In the genomic region with DNA sequence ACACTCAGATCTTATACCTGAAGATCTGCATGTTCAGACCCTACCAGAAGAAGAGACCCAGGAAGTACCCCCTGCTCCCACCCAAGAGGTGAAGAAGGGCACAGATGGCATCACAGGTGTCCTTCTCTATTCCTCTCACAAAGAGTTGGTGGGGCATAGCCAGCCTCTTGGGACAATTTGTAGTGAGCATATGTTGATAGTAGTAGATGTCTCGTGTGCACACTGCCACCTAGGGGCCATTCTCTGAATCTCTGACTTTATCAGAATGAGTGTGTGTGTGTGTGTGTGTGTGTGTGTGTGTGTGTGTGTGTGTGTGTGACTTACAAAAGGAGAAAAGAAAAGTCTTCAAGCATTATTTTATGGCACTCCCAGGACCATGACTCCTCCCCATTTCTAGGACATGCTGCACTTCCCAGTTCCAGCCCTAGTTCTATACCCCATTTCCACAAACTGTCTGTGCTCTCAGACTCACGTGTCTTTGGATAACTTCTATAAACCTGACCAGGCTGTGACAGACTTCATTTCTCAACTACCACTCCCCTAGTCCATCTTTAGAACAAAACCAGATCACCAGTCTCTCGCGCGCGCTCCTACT, we compare ENCODE assay signal across 8 mouse cellular contexts. TPM values are rescaled to one million over a fixed set of nuclear protein-coding genes. Genes with fewer than 3 reads are reported as not detected.
DNase-seq lines count a peak whose midpoint lies in the region; ATAC-seq and TF ChIP-seq lines count a peak whose summit lies in the region.

No protein-coding gene starts in this region.

- H3K4me3 ChIP-seq in forebrain, embryonic 14.5 days (ENCODE audit: low read depth, low read length): no peak overlapping the region
- H3K4me3 ChIP-seq in layer of hippocampus, adult 2 months: no peak overlapping the region
- H3K4me3 ChIP-seq in lung, embryonic 15.5 days: no peak overlapping the region

- H3K36me3 ChIP-seq in forebrain, embryonic 14.5 days (ENCODE audit: control insufficient read depth, insufficient read depth, low read length): no peaks in the 10 kb centered on the region
- H3K36me3 ChIP-seq in lung, embryonic 15.5 days: no peaks in the 10 kb centered on the region

- H3K9ac ChIP-seq in forebrain, embryonic 14.5 days (ENCODE audit: low read length): no peak overlapping the region
- no peak overlapping the region for H3K9ac ChIP-seq in lung, embryonic 15.5 days

- no peak overlapping the region for H3K27ac ChIP-seq in forebrain, embryonic 14.5 days (ENCODE audit: low read depth, low read length)
- no peak overlapping the region for H3K27ac ChIP-seq in layer of hippocampus, adult 2 months
- no peak overlapping the region for H3K27ac ChIP-seq in lung, embryonic 15.5 days

- no peaks in the 10 kb centered on the region for H3K9me3 ChIP-seq in forebrain, embryonic 14.5 days (replicated peaks; ENCODE audit: control insufficient read depth, low read length)
- H3K9me3 ChIP-seq in lung, embryonic 15.5 days: no peaks in the 10 kb centered on the region

- H3K4me1 ChIP-seq in forebrain, embryonic 14.5 days (ENCODE audit: control insufficient read depth, insufficient read depth, low read length): no peaks in the 10 kb centered on the region
- peaks cover 10% of the 10 kb centered on the region for H3K4me1 ChIP-seq in lung, embryonic 15.5 days

- no peaks in the 10 kb centered on the region for H3K27me3 ChIP-seq in forebrain, embryonic 14.5 days (replicated peaks; ENCODE audit: control insufficient read depth, insufficient read depth, low read length)
- no peaks in the 10 kb centered on the region for H3K27me3 ChIP-seq in lung, embryonic 15.5 days

- DNase-seq in MN1 (ENCODE audit: low spot score): peak; percentile 71
- DNase-seq in c-Kit-positive CD71-positive TER-119-positive erythroid progenitor cells, embryonic 14.5 days (ENCODE audit: low spot score): peak; percentile 80
- peak; percentile 89 for DNase-seq in forebrain, embryonic 14.5 days (ENCODE audit: low spot score)
- DNase-seq in layer of hippocampus, adult 2 months (ENCODE audit: low spot score in 2 of 2): peak; percentile 67 to 76
- peak; percentile 39 for DNase-seq in ovary, postnatal 36 days (ENCODE audit: low spot score)
- peak; percentile 63 for DNase-seq in yolk sac, embryonic 10.5 days (ENCODE audit: low spot score)

- peak; percentile 83 for ATAC-seq in forebrain, embryonic 14.5 days
- peak; percentile 73 to 82 for ATAC-seq in hematopoietic stem cell, adult 5-6 weeks (replicated peaks in 1 of 2; ENCODE audit: insufficient read depth in 1 of 2, low FRiP score in 2 of 2, low TSS enrichment in 1 of 2, low read depth in 1 of 2, poor library complexity in 2 of 2, severe bottlenecking in 2 of 2)
- peak; percentile 29; the same call in 1 of the 2 replicates for ATAC-seq in lung, embryonic 15.5 days (ENCODE audit: borderline replicate concordance, extremely low read depth, low FRiP score, low TSS enrichment)

- peak; percentile 73 for TF ChIP-seq CTCF in layer of hippocampus, adult 2 months (conservative IDR thresholded peaks at IDR 0.05)

- 74% methylated on average over 6 of the region's 6 CpGs for WGBS in forebrain, embryonic 14.5 days
- WGBS in lung, embryonic 15.5 days: 73% methylated on average over 6 of the region's 6 CpGs

- no peak overlapping the region for H3K4me2 ChIP-seq in forebrain, embryonic 14.5 days (ENCODE audit: low read length)
- H3K4me2 ChIP-seq in lung, embryonic 15.5 days: no peak overlapping the region

RNA-seq across cellular contexts. Expression of a gene that starts 8.6 kb away (rescaled TPM):
- polyA plus RNA-seq in forebrain, embryonic 14.5 days (2014; fragmentation: Nextera tagmentation; extraction: Ambion mirVana): 101 and 105 TPM in 2 replicates
- 57.2 and 76.9 TPM in 2 replicates for total RNA-seq in hematopoietic stem cell, adult 5-6 weeks (2017)
- 10 to 100 TPM; 27.0 to 30.0 TPM for total RNA-seq in layer of hippocampus, adult 2 months (2021)
- 99.0 and 101 TPM in 2 replicates for polyA plus RNA-seq in lung, embryonic 15.5 days (2015; fragmentation: Nextera tagmentation; extraction: Ambion mirVana)

RNA-seq across cellular contexts. Expression of a gene that starts 38.4 kb away (rescaled TPM):
- polyA plus RNA-seq in forebrain, embryonic 14.5 days (2014; fragmentation: Nextera tagmentation; extraction: Ambion mirVana): 33.2 and 48.9 TPM in 2 replicates
- total RNA-seq in hematopoietic stem cell, adult 5-6 weeks (2017): 37.0 and 46.1 TPM in 2 replicates
- total RNA-seq in layer of hippocampus, adult 2 months (2021): 100 to 1,000 TPM; 154 to 159 TPM
- polyA plus RNA-seq in lung, embryonic 15.5 days (2015; fragmentation: Nextera tagmentation; extraction: Ambion mirVana): 147 and 150 TPM in 2 replicates

Comparison
In these comparisons a context has a peak if more than half of its experiments do, and no peak if none do; other contexts are left out.
1. DNase-seq: peak in every context shown above with its lines; median percentile 89 in forebrain, embryonic 14.5 days; 80 in c-Kit-positive CD71-positive TER-119-positive erythroid progenitor cells, embryonic 14.5 days; 72 in layer of hippocampus, adult 2 months; 71 in MN1; 63 in yolk sac, embryonic 10.5 days; 39 in ovary, postnatal 36 days.
2. ATAC-seq: peak in every context shown above with its lines; median percentile 83 in forebrain, embryonic 14.5 days; 78 in hematopoietic stem cell, adult 5-6 weeks; 29 in lung, embryonic 15.5 days.